Mouse (Mus musculus): ENCODE data around the gene Rpl11. TPM values are rescaled to one million over a fixed set of nuclear protein-coding genes. Genes with fewer than 3 reads are reported as not detected.
"Not testable (repeated sequence)": the region's sequence is repeated elsewhere in the genome, so short reads cannot be mapped to it uniquely, and the experiment has no call there.

The Rpl11 gene
- polyA plus RNA-seq (2012; rRNA removed) = 386 and 417 TPM in 2 replicates

GRCm38 (mm10) chr4:136053247-136053596 lies at the start of gene Rpl11:
TSS of gene Rpl11 (minus strand) at chr4:136053428.
- WGBS = under 1% methylated on average over 21 of the region's 21 CpGs
- peak; percentile 87 for DNase-seq (ENCODE audit: low read depth, low spot score)

GRCm38 (mm10) chr4:136101753-136102152 lies 48.5 kb upstream of the Rpl11 start:
- DNase-seq (ENCODE audit: low read depth, low spot score) = not testable (repeated sequence)
- 81% methylated on average over 4 of the region's 4 CpGs for WGBS

- WGBS = 72% methylated on average over 12 of the region's 12 CpGs
- no peak for DNase-seq (ENCODE audit: low read depth, low spot score)
Observed at GRCm38 (mm10) chr4:136100396-136101070, 47.3 kb upstream of the Rpl11 start.

- no peak for DNase-seq (ENCODE audit: low read depth, low spot score)
- WGBS = 97% methylated on average over 3 of the region's 3 CpGs
Observed at GRCm38 (mm10) chr4:136098446-136098845, 45.2 kb upstream of the Rpl11 start.

- DNase-seq (ENCODE audit: low read depth, low spot score) = no peak
- WGBS = 74% methylated on average over 11 of the region's 11 CpGs
Observed at GRCm38 (mm10) chr4:136096446-136097113, 43.4 kb upstream of the Rpl11 start.

- no peak for DNase-seq (ENCODE audit: low read depth, low spot score)
- WGBS = 72% methylated on average over 9 of the region's 9 CpGs
Observed at GRCm38 (mm10) chr4:136095490-136096105, 42.4 kb upstream of the Rpl11 start.

- no peak for DNase-seq (ENCODE audit: low read depth, low spot score)
Observed at GRCm38 (mm10) chr4:136094519-136095219, 41.4 kb upstream of the Rpl11 start.

GRCm38 (mm10) chr4:136092498-136092897 lies 39.3 kb upstream of the Rpl11 start:
- DNase-seq (ENCODE audit: low read depth, low spot score) = no peak
- 86% methylated on average over 7 of the region's 7 CpGs for WGBS

More at GRCm38 (mm10) chr4:136094519-136095219, 41.4 kb upstream of the Rpl11 start:
- 85% methylated on average over 18 of the region's 18 CpGs for WGBS

GRCm38 (mm10) chr4:136091346-136091745 lies 38.1 kb upstream of the Rpl11 start:
- no peak for DNase-seq (ENCODE audit: low read depth, low spot score)
- WGBS = 93% methylated on average over 4 of the region's 4 CpGs

GRCm38 (mm10) chr4:136089748-136090583 lies 36.7 kb upstream of the Rpl11 start:
- WGBS = 46% methylated on average over 11 of the region's 11 CpGs
- no peak for DNase-seq (ENCODE audit: low read depth, low spot score)

GRCm38 (mm10) chr4:136088971-136089747 lies 35.9 kb upstream of the Rpl11 start:
- WGBS = 70% methylated on average over 16 of the region's 16 CpGs
- DNase-seq (ENCODE audit: low read depth, low spot score) = no peak

GRCm38 (mm10) chr4:136088364-136088763 lies 35.1 kb upstream of the Rpl11 start:
- 73% methylated on average over 5 of the region's 5 CpGs for WGBS
- DNase-seq (ENCODE audit: low read depth, low spot score) = no peak

GRCm38 (mm10) chr4:136087261-136087660 lies 34.0 kb upstream of the Rpl11 start:
- DNase-seq (ENCODE audit: low read depth, low spot score) = no peak
- 39% methylated on average over 5 of the region's 5 CpGs for WGBS

- no peak for DNase-seq (ENCODE audit: low read depth, low spot score)
- 94% methylated on average over 11 of the region's 11 CpGs for WGBS
Observed at GRCm38 (mm10) chr4:136084840-136085239, 31.6 kb upstream of the Rpl11 start.

- 40% methylated on average over 18 of the region's 19 CpGs for WGBS
Observed at GRCm38 (mm10) chr4:136083269-136084105, 30.3 kb upstream of the Rpl11 start.

GRCm38 (mm10) chr4:136081729-136082128 lies 28.5 kb upstream of the Rpl11 start:
- DNase-seq (ENCODE audit: low read depth, low spot score) = no peak
- under 1% methylated on average over 28 of the region's 28 CpGs for WGBS

More at GRCm38 (mm10) chr4:136083269-136084105, 30.3 kb upstream of the Rpl11 start:
- DNase-seq (ENCODE audit: low read depth, low spot score) = peak; percentile 70

GRCm38 (mm10) chr4:136078649-136079048 lies 25.4 kb upstream of the Rpl11 start:
- DNase-seq (ENCODE audit: low read depth, low spot score) = no peak
- 58% methylated on average over 2 of the region's 2 CpGs for WGBS

All from large intestine, adult 2 months (tissue).